Mouse (Mus musculus): ENCODE measurements around the gene Aatk.

- TF ChIP-seq GATA1 (IDR thresholded peaks at IDR 0.05; ENCODE audit: borderline replicate concordance, low read length) (no peak), FLI1 (IDR thresholded peaks at IDR 0.05; ENCODE audit: low read length) (no peak)
Observed at GRCm38 (mm10) chr11:120041191-120042123, 5.5 kb downstream of the Aatk start.
